Mouse (Mus musculus): Measurements from ENCODE around the gene Crybg1.
"Not testable (repeated sequence)": the region's sequence is repeated elsewhere in the genome, so short reads cannot be mapped to it uniquely, and the experiment has no call there.

Gene Crybg1

GRCm38 (mm10) chr10:44004221-44004751, 144.4 kb downstream of the Crybg1 start:
- DNase-seq: peak; percentile 51

- peak; percentile 74 for DNase-seq
Measured at GRCm38 (mm10) chr10:44003551-44004151, 145.0 kb downstream of the Crybg1 start.

DNA sequence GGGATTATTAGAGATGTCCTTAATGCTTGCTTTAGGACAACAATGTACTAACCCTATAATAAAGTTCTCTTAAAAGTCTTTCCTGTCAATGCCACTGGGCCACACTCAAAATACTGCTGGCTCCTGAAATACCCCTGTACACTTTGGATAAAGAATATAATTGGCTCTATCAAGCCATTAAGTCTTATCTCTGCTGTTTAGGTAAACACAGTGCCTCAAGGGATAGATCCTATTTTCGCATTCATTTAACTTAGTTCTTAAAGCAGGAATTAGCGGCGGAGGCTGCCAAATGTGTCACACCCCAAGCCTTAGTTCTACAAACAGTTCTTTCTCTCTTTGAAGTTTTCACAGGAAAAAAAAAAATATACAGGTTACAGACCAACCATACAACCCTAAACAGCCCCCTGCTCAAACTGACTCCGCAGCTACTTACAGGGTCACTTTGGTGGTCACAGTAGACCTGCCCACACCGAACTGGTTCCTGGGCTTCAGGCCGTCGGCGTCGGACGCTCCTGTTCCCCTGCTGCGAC, 145.6 kb downstream of the Crybg1 start:
- DNase-seq: no peak

DNA sequence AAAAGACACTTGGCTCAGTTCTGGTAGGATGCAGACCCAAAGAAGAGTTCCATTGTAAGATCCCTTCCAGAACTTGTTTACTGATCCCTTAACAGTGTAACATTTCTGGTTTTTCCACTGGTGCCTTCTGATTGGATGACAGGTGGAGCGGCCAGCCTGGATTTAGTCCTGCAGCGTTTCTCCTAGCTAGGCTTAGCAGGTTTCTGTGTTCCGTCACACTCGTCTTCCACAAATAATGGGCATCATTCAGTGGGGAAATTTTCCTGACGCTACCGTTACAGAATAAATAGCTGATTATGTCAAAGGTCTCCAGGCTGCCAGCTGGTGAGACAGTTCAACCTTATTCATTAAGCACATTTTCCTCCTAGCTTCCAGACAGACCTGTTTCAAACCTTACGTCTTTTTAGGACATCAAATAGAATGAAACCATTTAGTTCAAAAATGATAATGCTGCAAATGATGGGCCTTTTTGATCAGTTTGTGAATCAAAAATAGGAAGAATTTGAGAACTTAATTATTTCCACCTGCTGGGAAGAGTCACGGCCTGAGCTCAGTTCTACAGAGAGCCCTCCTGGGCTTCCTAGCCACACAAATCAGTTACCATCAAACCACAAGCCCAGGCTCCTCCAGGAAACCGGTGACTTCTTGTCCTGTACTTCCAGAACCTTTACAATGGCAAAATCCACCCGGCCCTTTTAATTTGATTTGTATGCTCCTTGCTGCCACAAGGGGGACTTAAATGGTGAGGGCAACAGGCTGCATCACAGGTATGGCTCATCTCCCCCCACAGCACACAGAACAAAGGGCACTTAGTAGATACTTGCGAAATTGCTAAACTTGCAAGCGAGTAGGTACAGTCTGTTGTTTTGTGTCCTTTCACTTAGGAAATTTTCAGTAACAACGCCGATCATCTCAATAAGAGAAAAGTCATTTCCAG, 146.4 kb downstream of the Crybg1 start:
- DNase-seq: peak; percentile 69

DNA sequence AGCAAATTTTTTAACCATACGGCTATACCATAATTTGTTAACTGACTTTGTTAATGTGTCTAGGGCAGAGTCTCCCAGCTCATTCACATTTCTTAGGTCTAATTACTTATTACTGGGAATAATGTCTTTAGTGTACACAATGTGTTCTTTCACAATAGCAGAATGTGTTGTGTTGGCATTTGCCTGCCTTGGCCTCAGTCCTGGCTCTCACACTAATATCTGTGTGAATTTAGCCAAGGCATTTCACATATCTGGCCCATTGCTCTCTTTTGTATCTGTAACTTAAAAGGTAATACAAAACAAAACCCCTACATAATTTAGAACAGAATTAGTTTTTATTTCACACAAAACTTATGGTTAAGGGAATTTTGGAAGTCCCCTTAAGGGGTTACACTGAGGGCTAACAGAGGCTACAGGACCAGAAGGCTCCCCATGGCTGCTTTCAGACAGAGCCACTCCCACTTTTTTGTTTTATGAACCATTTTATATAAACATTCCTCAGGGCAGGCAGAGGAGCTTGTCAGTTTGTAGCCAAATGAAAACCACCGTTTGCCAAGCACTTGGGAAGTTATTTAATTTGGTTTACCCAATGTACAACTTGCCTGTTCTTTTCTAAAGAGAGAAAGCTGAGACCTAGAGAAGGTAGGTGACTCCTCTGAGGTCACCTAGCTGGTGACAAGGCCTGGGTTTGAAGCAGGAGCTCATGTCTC, 148.3 kb downstream of the Crybg1 start:
- DNase-seq: no peak

- no peak for DNase-seq
Measured at GRCm38 (mm10) chr10:43998503-43999082, 150.1 kb downstream of the Crybg1 start.

- no peak for DNase-seq
Measured at GRCm38 (mm10) chr10:43998023-43998422, 150.6 kb downstream of the Crybg1 start.

GRCm38 (mm10) chr10:43997276-43997675, 151.4 kb downstream of the Crybg1 start:
- DNase-seq: no peak

- DNase-seq: no peak
Measured at GRCm38 (mm10) chr10:43995858-43996650, 152.6 kb downstream of the Crybg1 start.

GRCm38 (mm10) chr10:43993198-43993597, 155.5 kb downstream of the Crybg1 start:
- no peak for DNase-seq

DNA sequence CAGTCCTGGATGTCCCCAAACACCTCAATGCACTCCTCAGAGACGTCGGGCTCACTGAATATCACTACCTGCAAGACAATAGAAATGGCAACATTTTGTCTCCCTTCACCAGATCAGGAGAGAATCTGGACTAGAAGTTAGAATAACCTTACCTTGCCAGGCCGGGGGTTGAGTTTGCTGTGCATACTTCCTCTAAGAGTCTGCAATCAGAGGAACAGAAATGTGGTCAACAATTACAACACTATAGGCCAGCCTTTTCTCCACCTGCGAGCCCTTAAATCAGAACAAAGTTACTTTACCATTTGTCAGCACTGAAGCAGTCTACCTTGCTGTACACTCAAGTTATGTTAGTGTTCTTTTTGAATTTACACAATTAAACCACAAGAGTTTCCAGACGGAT, 156.1 kb downstream of the Crybg1 start:
- DNase-seq: no peak

GRCm38 (mm10) chr10:43991268-43991667, 157.4 kb downstream of the Crybg1 start:
- no peak for DNase-seq

DNA sequence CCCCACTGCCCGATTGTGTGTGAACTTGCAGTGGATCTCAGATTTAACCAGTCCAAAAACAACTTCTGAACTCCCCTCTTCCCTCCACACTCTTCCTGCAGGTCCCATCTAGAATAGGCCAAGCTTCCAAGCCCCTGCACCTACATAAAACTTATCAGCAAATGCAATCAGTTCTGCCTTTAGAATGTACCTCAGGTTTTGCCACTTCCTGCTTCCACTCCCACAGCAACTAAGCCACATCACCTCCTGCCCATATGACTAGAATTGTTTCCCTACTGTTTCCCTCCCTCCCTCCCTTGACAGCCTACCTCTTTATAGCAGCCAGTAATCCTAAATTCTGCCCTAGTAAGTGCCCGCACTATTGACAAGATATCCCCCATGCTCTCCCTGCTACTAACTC, 164.8 kb downstream of the Crybg1 start:
- DNase-seq: no peak

GRCm38 (mm10) chr10:43983241-43983640, 165.4 kb downstream of the Crybg1 start:
- DNase-seq: peak; percentile 71

- DNase-seq: no peak
Measured at GRCm38 (mm10) chr10:43982470-43982869, 166.2 kb downstream of the Crybg1 start.

GRCm38 (mm10) chr10:43980742-43981141, 167.9 kb downstream of the Crybg1 start:
- DNase-seq: not testable (repeated sequence)

GRCm38 (mm10) chr10:43980080-43980479, 168.6 kb downstream of the Crybg1 start:
- no peak for DNase-seq

- DNase-seq: peak; percentile 80
Measured at GRCm38 (mm10) chr10:43977353-43977752, 171.3 kb downstream of the Crybg1 start.

GRCm38 (mm10) chr10:43973244-43973643, 175.4 kb downstream of the Crybg1 start:
- DNase-seq: no peak

DNA sequence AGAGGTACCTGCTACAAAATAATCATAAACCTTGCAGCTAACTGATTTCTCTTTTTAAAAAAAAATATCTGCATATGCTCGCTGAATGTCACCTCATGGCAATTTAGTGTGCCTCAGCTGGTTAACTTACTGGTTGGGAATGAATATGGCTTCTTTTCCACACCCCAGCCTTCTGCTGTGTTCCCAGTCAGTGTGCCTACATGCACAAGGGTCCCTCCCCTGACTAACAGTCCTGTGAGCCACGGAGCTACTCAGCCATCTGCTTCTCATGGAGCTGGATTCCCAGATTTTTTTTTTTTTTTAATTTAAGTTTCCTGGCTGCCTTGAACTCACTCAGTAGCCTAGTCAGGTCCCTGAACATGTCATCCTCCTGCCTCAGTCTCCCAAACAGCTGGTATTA, 183.7 kb downstream of the Crybg1 start:
- no peak for DNase-seq

DNA sequence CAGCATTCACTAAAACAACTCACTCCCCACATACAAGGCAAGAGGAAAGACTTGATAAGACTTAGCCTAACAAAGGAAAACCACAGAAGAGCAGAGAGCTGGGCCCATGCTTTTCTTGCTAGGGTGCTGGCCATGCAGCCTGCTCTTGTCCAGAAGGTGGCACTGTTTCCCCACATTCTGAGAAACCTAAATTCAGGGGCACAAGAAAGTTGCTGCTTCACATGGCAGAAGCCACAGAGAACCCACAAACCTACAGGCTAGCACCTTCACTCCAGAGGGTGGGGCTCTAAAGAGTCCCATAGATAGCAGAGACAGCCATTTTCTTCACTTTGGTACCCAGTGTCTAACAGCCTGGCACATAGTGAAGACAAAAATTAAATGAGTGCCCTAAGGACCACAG, 194.7 kb downstream of the Crybg1 start:
- DNase-seq: peak; percentile 56

DNA sequence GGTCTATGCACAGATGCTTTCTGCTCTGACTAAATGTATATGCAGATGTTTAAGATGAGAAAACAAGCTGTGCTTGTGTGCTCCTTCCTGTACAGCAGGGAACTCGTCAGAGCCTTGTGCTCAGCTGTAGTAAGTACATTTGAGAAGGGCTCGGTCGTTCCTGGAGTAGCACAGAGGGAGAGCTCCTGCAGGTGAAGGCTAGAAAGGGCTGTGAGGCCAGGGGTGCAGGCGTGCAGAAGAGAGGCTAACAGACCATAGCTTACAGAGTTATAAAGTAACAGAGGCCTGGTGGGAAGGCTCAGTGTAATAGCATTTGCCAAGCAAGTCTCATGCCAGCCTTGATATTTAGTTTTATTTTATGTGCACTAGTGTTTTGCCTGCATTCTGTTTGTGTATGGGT, 203.2 kb downstream of the Crybg1 start:
- DNase-seq: peak; percentile 35

Measured in kidney, adult 9 months (tissue).